Mouse (Mus musculus) brain, embryonic 14.5 days (tissue): ENCODE measurements around the gene Prmt6.

Experiments
- CTCF ChIP-seq: fragments of 200-500 bp; IDR thresholded peaks from 2 replicates; pipeline ENCODE4 v1.5.1; 2012; ENCODE audit warnings: inconsistent platforms, mild to moderate bottlenecking, moderate library complexity, borderline replicate concordance; ENCODE audit not compliant: insufficient read depth, insufficient read length; ENCODE audit errors: extremely low read depth
- POLR2A ChIP-seq: fragments of 200-500 bp; IDR thresholded peaks from 2 replicates; pipeline ENCODE4 v1.6.1; 2012; ENCODE audit warnings: mild to moderate bottlenecking, inconsistent platforms, borderline replicate concordance; ENCODE audit not compliant: poor library complexity, insufficient read depth, insufficient read length, severe bottlenecking; ENCODE audit errors: extremely low read depth

DNA sequence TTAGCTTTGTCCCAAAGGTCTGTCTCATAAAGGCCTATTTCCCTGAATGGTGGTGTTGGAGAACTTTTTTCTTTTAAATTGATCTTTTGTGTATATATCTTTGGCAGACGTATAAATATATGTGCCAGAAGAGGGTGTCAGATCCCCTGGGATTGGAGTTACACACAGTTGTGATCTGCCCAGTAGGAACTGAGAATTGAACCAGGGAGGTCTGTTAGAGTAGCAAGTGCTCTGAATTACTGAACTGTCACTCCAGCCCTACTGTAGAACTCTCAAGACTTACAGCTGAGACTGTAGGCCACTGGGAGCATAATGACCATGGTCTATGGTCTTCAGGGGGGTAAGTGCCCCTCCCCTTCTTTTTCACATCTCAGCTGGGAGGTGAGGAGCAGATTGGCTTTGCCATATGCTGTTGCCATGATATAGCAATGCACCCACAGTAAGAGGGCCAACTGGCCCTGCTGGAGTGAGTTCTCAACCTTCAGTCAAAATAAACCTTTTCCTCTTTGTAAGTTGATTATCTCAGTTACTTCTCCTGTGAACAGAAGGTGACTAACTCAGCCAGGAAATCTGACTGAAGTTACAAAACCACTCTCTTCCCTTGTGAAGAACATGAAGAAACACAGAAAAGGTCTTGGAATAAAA lies 13.9 kb downstream of the Prmt6 start:
- TF ChIP-seq CTCF, result no peak
- TF ChIP-seq POLR2A, result no peak
